Mouse (Mus musculus): ENCODE data around the gene Adcy5.

GRCm38 (mm10) chr16:35317460-35317859 is 162.8 kb downstream of the Adcy5 start:
- no peak for TF ChIP-seq CTCF (IDR thresholded peaks at IDR 0.05; ENCODE audit: low read depth)
- no peak for TF ChIP-seq EP300 (IDR thresholded peaks at IDR 0.05; ENCODE audit: low read depth)

Data from heart, postnatal 0 days (tissue).